Mouse (Mus musculus): ENCODE results near the gene Adarb1. TPM values are rescaled to one million over a fixed set of nuclear protein-coding genes. Genes with fewer than 3 reads are reported as not detected.
A peak's percentile ranks its signal among the peaks of the same experiment; 100 is the strongest.

Adarb1 gene
- polyA plus RNA-seq, 1 experiment = 10.9 TPM

DNA sequence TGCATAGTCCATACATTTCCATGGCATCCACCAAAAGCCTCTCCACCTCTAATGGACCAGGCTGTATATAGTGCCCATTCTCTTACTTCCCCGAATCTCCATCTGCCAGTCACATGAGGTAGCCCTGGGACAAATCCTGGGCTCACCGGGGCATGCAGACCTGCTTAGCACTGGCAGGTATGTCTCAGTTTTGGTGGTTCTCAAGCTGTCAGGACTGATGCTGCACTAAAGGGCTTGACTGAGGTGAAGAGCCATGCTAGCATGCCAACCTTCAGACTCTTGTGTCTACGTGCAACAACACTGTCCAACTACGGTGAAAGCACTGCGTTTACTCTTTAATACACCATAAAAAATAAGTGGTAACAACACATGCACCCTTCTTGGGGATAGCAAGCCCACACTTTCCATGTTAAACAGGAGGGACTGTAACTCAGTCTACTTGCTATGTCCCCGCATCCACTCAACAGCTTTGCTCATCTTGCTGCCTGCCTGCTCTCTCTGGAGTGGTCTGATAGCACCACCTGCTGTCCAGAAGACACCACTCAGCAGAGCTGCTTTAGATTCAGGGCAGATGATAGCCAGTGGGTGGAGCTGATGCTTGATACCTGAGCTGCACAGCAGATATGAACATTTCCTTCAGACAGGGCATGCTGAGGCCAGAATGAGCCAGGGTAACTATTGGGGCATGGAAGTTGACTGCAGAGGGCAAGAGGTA lies 64.9 kb downstream of the Adarb1 start:
- Histone ChIP-seq H3K27ac (ENCODE audit: control insufficient read depth, insufficient read depth, low read depth, low read length) (no peak overlapping the region), H3K36me3 (ENCODE audit: control insufficient read depth, insufficient read depth, low read length) (no peaks in the 10 kb centered on the region), H3K4me1 (ENCODE audit: control insufficient read depth, insufficient read depth, low read length) (no peaks in the 10 kb centered on the region), H3K4me3 (ENCODE audit: control insufficient read depth, low read depth, low read length) (no peak overlapping the region), H3K27me3 (ENCODE audit: control insufficient read depth, insufficient read depth, low read length) (no peaks in the 10 kb centered on the region)
- TF ChIP-seq CTCF (IDR thresholded peaks at IDR 0.05; ENCODE audit: control insufficient read depth, insufficient read depth, insufficient replicate concordance, low read depth, low read length) (peak; percentile 72; the same call in 1 of the 2 replicates), POLR2A (IDR thresholded peaks at IDR 0.05; ENCODE audit: control insufficient read depth, low read depth, low read length) (no peak)

DNA sequence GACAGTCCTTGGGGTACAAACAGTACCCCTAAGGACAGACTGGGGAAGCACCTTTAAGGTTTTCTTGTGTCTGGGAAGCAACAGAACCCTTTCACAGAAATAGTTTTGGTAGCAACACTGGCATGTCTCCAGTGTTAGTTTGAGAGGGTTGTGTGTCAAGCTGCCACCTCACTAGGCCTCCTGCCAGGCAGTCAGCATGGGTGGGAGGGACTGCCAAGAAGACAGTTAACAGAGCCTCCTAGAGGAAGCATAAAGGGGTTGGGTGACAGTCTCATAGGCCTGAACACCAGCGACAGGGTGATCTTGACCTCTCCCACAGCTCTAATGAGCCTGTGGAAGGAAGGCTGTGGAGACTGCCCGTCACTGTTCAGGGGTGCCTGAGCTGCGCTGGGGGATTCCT lies 75.2 kb downstream of the Adarb1 start:
- no peak overlapping the region for H3K4me3 ChIP-seq (ENCODE audit: control insufficient read depth, low read depth, low read length)

DNA sequence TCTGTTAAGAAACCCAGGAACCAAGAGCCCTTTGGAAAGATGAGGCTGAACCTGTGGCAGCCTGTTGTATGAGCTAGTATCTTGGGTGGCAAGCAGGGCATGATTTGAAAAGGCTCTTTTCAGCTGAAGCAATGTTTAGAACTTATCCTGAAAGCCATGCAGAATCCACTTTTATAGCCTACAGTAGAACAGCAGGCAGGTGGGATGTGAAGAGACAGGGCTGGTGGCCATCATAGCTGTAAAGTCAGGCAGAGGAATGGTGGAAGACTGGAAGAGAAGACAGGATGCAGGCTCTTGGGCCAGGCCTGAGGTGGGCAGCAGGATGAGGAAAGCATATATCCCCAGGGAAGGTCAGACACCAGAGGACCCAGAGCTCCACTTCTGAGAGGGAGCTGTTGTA lies 76.4 kb downstream of the Adarb1 start:
- TF ChIP-seq CTCF (IDR thresholded peaks at IDR 0.05; ENCODE audit: control insufficient read depth, insufficient read depth, insufficient replicate concordance, low read depth, low read length) (no peak), POLR2A (IDR thresholded peaks at IDR 0.05; ENCODE audit: control insufficient read depth, low read depth, low read length) (no peak)

More for the DNA sequence above, 75.2 kb downstream of the Adarb1 start:
- H3K36me3 ChIP-seq (ENCODE audit: control insufficient read depth, insufficient read depth, low read length) = no peaks in the 10 kb centered on the region
- H3K4me1 ChIP-seq (ENCODE audit: control insufficient read depth, insufficient read depth, low read length) = no peaks in the 10 kb centered on the region
- H3K27ac ChIP-seq (ENCODE audit: control insufficient read depth, insufficient read depth, low read depth, low read length) = no peak overlapping the region
- no peak for TF ChIP-seq CTCF (IDR thresholded peaks at IDR 0.05; ENCODE audit: control insufficient read depth, insufficient read depth, insufficient replicate concordance, low read depth, low read length)
- no peak for TF ChIP-seq POLR2A (IDR thresholded peaks at IDR 0.05; ENCODE audit: control insufficient read depth, low read depth, low read length)
- no peaks in the 10 kb centered on the region for H3K27me3 ChIP-seq (ENCODE audit: control insufficient read depth, insufficient read depth, low read length)

DNA sequence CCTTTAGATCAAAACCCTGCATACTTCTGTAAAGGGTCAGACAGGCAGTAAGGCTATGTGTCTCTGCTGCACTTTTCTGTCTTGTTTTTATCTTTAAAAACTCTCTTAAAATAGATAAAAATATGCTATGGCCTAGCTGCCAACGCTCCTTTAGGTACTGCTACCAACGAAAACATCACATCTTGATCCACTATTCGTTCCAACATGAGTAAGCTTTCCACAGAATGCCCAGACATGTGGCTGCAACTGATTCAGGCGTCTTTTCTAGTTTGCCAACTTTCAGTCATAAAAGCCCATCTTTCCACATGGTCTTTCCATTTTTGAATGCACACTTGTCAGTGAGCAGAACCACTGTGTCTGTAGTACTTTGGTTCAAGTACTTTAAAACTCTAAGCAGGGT lies 77.0 kb downstream of the Adarb1 start:
- no peak overlapping the region for H3K4me3 ChIP-seq (ENCODE audit: control insufficient read depth, low read depth, low read length)
- H3K27me3 ChIP-seq (ENCODE audit: control insufficient read depth, insufficient read depth, low read length) = no peaks in the 10 kb centered on the region
- no peak for TF ChIP-seq POLR2A (IDR thresholded peaks at IDR 0.05; ENCODE audit: control insufficient read depth, low read depth, low read length)
- no peak for TF ChIP-seq CTCF (IDR thresholded peaks at IDR 0.05; ENCODE audit: control insufficient read depth, insufficient read depth, insufficient replicate concordance, low read depth, low read length)
- H3K4me1 ChIP-seq (ENCODE audit: control insufficient read depth, insufficient read depth, low read length) = no peaks in the 10 kb centered on the region
- no peak overlapping the region for H3K27ac ChIP-seq (ENCODE audit: control insufficient read depth, insufficient read depth, low read depth, low read length)
- no peaks in the 10 kb centered on the region for H3K36me3 ChIP-seq (ENCODE audit: control insufficient read depth, insufficient read depth, low read length)

More for the DNA sequence above, 76.4 kb downstream of the Adarb1 start:
- Histone ChIP-seq H3K4me1 (ENCODE audit: control insufficient read depth, insufficient read depth, low read length) (no peaks in the 10 kb centered on the region), H3K27me3 (ENCODE audit: control insufficient read depth, insufficient read depth, low read length) (no peaks in the 10 kb centered on the region), H3K36me3 (ENCODE audit: control insufficient read depth, insufficient read depth, low read length) (no peaks in the 10 kb centered on the region), H3K4me3 (ENCODE audit: control insufficient read depth, low read depth, low read length) (no peak overlapping the region), H3K27ac (ENCODE audit: control insufficient read depth, insufficient read depth, low read depth, low read length) (no peak overlapping the region)

DNA sequence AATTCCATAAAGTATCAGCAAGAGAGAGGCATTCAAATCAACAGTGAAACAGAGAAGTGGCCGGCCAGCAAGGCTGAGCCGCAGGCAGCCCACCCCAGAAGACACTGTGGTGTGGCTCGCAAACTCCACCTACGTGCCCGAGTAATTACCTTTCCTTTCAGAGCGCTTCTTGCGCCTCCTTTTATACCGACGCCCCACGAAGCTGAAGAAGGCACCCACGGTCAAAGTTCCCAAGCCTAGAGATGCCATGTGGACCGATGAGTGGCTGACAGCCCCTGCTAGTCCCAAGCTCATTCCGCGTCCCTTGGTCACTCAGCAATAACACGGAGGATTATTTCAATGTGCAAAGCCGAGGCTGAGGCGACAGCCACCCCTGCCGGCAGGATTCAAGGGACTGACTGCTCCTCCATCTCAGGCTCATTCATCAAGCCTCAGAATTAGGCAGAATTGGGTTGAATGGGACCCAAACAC lies 78.2 kb downstream of the Adarb1 start:
- Histone ChIP-seq H3K27ac (ENCODE audit: control insufficient read depth, insufficient read depth, low read depth, low read length) (no peak overlapping the region), H3K4me3 (ENCODE audit: control insufficient read depth, low read depth, low read length) (no peak overlapping the region)
- TF ChIP-seq CTCF (IDR thresholded peaks at IDR 0.05; ENCODE audit: control insufficient read depth, insufficient read depth, insufficient replicate concordance, low read depth, low read length) = no peak
- no peak for TF ChIP-seq POLR2A (IDR thresholded peaks at IDR 0.05; ENCODE audit: control insufficient read depth, low read depth, low read length)

DNA sequence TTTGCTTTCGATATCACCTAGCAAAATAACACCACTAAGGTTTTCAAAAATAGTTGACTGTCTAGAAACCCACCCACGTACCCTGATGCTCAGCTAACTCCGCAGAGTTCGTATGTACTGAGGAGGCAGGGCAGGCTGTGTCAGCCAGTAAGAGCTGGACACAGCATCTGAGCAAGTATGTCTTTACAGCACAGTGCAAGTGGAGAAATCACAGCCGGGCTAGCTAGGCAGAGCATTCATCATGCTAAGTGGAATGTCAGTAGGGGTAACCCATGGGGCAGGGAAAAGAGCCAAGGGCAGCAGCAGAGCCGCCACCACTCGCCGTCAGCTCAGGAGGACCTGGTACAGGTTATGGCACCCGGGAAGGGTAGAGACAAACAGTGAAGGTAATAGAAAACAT lies 84.6 kb downstream of the Adarb1 start:
- Histone ChIP-seq H3K4me3 (ENCODE audit: control insufficient read depth, low read depth, low read length) (no peak overlapping the region), H3K27me3 (ENCODE audit: control insufficient read depth, insufficient read depth, low read length) (no peaks in the 10 kb centered on the region), H3K36me3 (ENCODE audit: control insufficient read depth, insufficient read depth, low read length) (no peaks in the 10 kb centered on the region), H3K4me1 (ENCODE audit: control insufficient read depth, insufficient read depth, low read length) (no peaks in the 10 kb centered on the region), H3K27ac (ENCODE audit: control insufficient read depth, insufficient read depth, low read depth, low read length) (no peak overlapping the region)
- TF ChIP-seq CTCF (IDR thresholded peaks at IDR 0.05; ENCODE audit: control insufficient read depth, insufficient read depth, insufficient replicate concordance, low read depth, low read length) = no peak
- TF ChIP-seq POLR2A (IDR thresholded peaks at IDR 0.05; ENCODE audit: control insufficient read depth, low read depth, low read length) = no peak

More for the DNA sequence above, 78.2 kb downstream of the Adarb1 start:
- Histone ChIP-seq H3K36me3 (ENCODE audit: control insufficient read depth, insufficient read depth, low read length) (no peaks in the 10 kb centered on the region), H3K27me3 (ENCODE audit: control insufficient read depth, insufficient read depth, low read length) (no peaks in the 10 kb centered on the region), H3K4me1 (ENCODE audit: control insufficient read depth, insufficient read depth, low read length) (no peaks in the 10 kb centered on the region)

DNA sequence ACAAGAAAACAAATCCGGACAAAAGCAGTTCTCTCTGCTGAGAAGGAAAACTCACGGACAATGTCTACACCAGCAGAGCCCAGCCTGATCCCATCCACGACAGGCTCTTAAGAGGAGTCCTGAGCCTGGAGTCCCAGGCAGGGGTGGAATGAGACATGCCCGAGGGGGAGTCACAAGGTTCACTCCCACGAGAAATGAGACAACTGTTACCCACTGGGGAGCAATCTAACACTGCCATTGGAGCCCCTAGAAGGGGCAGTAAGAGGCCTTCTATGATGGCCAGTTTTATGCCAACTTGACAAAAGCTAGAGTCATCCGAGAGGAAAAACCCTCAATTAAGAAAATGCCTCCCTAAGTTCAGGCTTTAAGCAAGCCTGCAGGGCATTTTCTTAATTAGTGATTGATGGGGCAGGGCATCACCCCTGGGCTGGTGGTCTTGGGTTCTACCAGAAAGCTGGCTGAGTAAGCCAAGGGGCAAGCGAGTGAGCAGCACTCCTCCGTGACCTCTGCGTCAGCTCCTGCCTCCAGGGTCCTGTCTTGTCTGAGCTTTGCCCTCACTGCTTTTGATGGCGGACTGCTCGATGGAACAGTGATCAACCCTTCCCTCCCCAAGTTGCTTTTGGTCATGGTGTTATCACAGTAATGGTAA lies 88.5 kb downstream of the Adarb1 start:
- no peak for TF ChIP-seq CTCF (IDR thresholded peaks at IDR 0.05; ENCODE audit: control insufficient read depth, insufficient read depth, insufficient replicate concordance, low read depth, low read length)
- TF ChIP-seq POLR2A (IDR thresholded peaks at IDR 0.05; ENCODE audit: control insufficient read depth, low read depth, low read length) = no peak
- Histone ChIP-seq H3K36me3 (ENCODE audit: control insufficient read depth, insufficient read depth, low read length) (no peaks in the 10 kb centered on the region), H3K27me3 (ENCODE audit: control insufficient read depth, insufficient read depth, low read length) (no peaks in the 10 kb centered on the region), H3K4me1 (ENCODE audit: control insufficient read depth, insufficient read depth, low read length) (no peaks in the 10 kb centered on the region), H3K27ac (ENCODE audit: control insufficient read depth, insufficient read depth, low read depth, low read length) (no peak overlapping the region), H3K4me3 (ENCODE audit: control insufficient read depth, low read depth, low read length) (no peak overlapping the region)

Measured in testis, adult 2 months (tissue).